Mouse (Mus musculus): ENCODE measurements around the gene Rai1. TPM values are rescaled to one million over a fixed set of nuclear protein-coding genes. Genes with fewer than 3 reads are reported as not detected.
A peak's percentile ranks its signal among the peaks of the same experiment; 100 is the strongest.

Rai1 gene
- total RNA-seq, 2 experiments from 2014 or later = 5.9 to 58.6 TPM

GRCm38 (mm10) chr11:60208712-60209111 is 103.9 kb downstream of the Rai1 start:
- ATAC-seq (replicated peaks; ENCODE audit: low FRiP score, low TSS enrichment, poor library complexity, severe bottlenecking) = no peak

DNA sequence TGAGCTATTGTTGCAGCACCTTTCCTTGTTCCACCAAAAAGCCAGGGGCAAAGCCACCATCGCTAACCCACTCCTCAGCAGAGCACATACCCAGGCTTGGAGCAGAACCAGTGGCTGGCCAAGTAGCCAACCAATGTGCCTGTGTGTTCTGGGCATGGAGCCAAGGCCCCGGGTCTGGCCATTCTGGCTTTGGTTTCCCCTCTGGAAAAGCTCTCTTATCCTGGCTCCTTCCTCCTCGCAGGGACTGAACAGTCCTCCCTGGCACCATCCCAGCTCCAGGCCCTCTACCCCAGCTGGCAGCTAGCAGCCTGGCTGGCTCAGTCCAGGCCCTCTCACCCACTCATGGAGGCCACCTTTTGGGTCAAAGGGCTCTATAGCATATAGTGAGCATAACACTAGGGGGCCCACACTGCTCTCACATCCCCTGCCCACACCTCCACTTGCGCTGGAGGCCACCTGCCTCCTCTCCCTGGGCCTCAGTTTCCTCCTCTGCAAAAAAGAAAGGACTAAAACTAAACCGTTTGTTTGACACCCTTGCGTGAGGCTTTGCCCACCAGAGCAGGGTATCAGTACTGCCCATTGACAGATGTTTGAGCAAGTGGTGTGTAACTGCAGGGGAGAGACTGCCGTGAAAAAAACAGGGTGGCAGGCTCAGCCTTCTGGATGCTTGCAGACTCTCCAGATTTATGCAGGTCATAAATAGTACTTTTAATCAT is 104.6 kb downstream of the Rai1 start:
- ATAC-seq (replicated peaks; ENCODE audit: low FRiP score, low TSS enrichment, poor library complexity, severe bottlenecking) = no peak

- no peak for ATAC-seq (replicated peaks; ENCODE audit: low FRiP score, low TSS enrichment, poor library complexity, severe bottlenecking)
Observed at GRCm38 (mm10) chr11:60209933-60210249, 105.1 kb downstream of the Rai1 start.

DNA sequence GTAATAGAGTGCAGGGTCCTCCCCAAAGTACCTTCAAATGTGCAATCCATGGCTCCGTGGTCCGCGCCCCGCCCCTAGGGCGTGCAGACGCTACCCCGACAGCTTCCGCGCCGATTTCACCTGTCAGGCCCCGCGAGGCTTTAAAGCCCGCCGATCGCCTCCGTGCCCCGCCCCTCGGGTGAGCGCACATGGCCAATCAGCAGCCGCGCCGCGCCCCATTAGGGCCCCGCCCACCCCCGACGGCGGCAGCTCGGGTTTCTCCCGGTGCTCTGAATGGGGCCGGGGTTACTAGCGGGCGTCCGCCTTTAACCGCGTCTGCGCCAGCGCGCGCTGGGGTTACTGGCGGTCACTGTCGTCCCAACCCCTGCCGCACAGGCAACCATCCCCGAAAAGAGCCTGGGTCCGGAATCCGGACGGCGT is 105.5 kb downstream of the Rai1 start:
- peak; percentile 83 for ATAC-seq (replicated peaks; ENCODE audit: low FRiP score, low TSS enrichment, poor library complexity, severe bottlenecking)

DNA sequence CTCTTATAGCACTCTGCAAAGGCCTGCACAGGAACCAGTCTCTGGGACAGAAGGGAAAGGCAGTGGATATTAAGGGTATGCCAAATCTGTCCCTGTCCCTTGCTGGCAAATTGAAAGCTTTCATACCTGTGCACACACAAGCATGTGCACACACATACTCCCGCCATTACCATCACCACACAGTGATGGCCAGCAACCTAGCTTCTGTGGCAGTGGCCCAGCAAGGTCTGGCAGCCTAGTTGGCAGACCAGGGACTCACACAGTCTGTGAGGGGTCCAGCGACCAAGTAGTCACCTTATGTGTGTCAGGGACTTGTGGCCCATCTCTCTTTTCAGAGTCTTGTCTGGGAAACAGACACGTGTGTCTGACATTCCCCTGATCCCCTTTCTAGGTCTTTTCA is 106.3 kb downstream of the Rai1 start:
- ATAC-seq (replicated peaks; ENCODE audit: low FRiP score, low TSS enrichment, poor library complexity, severe bottlenecking) = no peak

DNA sequence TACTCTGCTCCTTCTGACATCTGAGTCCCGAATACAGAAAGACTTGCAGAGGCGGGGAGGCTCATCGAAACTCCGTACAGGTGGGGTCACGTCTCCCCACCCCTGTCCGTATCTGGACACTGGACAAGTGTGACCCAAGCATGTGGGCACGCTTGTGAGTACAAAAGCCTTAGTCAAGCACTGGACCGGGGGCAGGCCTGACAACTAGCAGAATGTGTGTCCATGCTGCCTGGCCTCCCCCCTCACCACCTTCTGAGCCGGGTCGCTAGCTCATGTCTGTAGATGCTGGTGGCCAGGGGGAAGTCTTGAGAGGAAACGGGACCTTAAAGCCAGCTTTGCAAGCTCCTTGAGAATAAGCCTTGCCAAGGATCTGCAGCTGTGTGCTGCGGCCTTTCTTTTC is 106.9 kb downstream of the Rai1 start:
- ATAC-seq (replicated peaks; ENCODE audit: low FRiP score, low TSS enrichment, poor library complexity, severe bottlenecking) = no peak

GRCm38 (mm10) chr11:60213266-60213665 is 108.5 kb downstream of the Rai1 start:
- ATAC-seq (replicated peaks; ENCODE audit: low FRiP score, low TSS enrichment, poor library complexity, severe bottlenecking) = no peak

DNA sequence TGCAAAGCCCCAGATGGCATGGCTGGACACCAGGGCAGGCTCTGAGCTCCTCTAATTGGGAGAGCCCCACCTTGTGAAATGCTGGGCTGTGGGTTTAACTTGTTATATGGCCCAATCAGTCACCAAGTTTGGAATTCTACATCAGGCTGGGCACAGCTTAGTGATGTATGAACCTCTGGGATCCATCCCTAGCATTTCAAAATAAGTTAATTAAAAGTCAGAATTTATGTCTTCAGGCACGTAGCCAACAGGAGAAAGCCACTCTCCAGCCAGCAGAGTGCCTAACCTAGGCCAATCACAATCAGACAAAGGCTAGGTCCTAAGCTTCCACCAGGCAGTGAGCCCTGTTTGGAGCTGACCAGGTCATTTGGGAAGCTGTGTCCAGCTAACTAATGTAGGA is 111.9 kb downstream of the Rai1 start:
- ATAC-seq (replicated peaks; ENCODE audit: low FRiP score, low TSS enrichment, poor library complexity, severe bottlenecking) = no peak

- peak; percentile 51 for ATAC-seq (replicated peaks; ENCODE audit: low FRiP score, low TSS enrichment, poor library complexity, severe bottlenecking)
Observed at GRCm38 (mm10) chr11:60217467-60217866, 112.7 kb downstream of the Rai1 start.

GRCm38 (mm10) chr11:60219609-60220008 is 114.8 kb downstream of the Rai1 start:
- no peak for ATAC-seq (replicated peaks; ENCODE audit: low FRiP score, low TSS enrichment, poor library complexity, severe bottlenecking)

GRCm38 (mm10) chr11:60220291-60220804 is 115.5 kb downstream of the Rai1 start:
- ATAC-seq (replicated peaks; ENCODE audit: low FRiP score, low TSS enrichment, poor library complexity, severe bottlenecking) = peak; percentile 65

- no peak for ATAC-seq (replicated peaks; ENCODE audit: low FRiP score, low TSS enrichment, poor library complexity, severe bottlenecking)
Observed at GRCm38 (mm10) chr11:60221425-60221824, 116.6 kb downstream of the Rai1 start.

- ATAC-seq (replicated peaks; ENCODE audit: low FRiP score, low TSS enrichment, poor library complexity, severe bottlenecking) = no peak
Observed at GRCm38 (mm10) chr11:60222085-60222468, 117.3 kb downstream of the Rai1 start.

GRCm38 (mm10) chr11:60222469-60223236 is 117.8 kb downstream of the Rai1 start, which contains the start of gene Srebf1:
Gene Srebf1, minus strand, starts transcription at chr11:60222581.
- ATAC-seq (replicated peaks; ENCODE audit: low FRiP score, low TSS enrichment, poor library complexity, severe bottlenecking) = peak; percentile 76

DNA sequence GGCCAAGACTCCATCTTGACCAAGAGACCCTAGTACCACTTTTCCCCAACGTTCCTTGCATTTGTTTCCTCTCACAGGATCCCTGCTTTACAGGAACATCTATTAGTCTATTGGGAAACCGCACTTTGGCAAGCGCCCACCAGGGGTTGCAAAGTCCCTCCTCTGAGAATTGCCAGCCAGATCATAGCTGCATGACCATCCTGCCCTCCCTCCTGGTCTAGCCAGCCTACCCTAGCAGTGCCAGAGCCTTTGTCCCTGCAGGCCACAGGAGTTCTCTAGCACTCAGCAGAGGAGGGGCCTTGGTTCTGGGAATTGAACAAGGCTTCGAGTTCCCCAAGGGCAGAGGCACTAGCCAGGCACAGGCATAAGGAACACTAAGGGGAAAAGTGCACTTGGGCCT is 119.9 kb downstream of the Rai1 start:
- no peak for ATAC-seq (replicated peaks; ENCODE audit: low FRiP score, low TSS enrichment, poor library complexity, severe bottlenecking)

DNA sequence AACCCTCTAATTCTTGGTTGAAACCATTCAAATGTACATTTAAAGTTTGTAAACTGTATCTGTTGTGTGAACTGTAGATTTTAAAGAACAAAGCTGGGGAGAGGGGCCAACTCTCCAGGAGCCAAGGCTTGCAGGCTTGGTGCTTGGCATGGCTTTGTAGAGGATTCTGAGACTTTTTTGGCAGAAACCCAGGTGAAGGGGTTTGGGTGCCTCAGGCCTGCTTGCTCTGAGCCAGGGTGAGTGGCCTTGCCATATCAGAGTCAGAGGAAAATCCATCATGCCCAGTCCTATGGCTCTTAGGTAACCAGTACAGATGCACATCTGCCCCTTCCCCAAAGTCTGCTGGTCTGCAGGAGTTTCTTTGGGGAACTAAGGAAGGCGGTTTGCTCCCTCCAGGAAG is 121.1 kb downstream of the Rai1 start:
- no peak for ATAC-seq (replicated peaks; ENCODE audit: low FRiP score, low TSS enrichment, poor library complexity, severe bottlenecking)

GRCm38 (mm10) chr11:60228525-60228924 is 123.7 kb downstream of the Rai1 start:
- no peak for ATAC-seq (replicated peaks; ENCODE audit: low FRiP score, low TSS enrichment, poor library complexity, severe bottlenecking)

GRCm38 (mm10) chr11:60229821-60230220 is 125.0 kb downstream of the Rai1 start:
- no peak for ATAC-seq (replicated peaks; ENCODE audit: low FRiP score, low TSS enrichment, poor library complexity, severe bottlenecking)

GRCm38 (mm10) chr11:60230512-60230911 is 125.7 kb downstream of the Rai1 start:
- no peak for ATAC-seq (replicated peaks; ENCODE audit: low FRiP score, low TSS enrichment, poor library complexity, severe bottlenecking)

DNA sequence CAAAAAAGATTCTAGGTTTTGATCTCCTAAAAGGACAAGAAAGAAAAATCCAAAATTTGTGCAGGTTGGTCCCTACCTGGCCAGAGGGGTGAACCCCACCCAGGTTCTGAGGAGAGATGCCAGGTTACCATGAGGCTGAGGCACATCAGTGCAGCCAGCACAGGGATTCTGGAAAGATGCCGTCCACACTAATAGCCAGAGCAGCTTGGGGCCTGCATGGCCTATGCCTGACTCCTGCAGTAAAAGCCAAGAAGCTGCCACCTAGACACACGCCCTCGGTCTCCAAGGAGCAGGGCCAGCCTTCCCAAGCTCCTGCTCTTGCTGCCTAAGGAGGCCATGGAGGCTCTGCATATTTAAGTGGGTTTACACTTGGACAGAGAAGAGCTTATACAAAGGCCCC is 126.5 kb downstream of the Rai1 start:
- no peak for ATAC-seq (replicated peaks; ENCODE audit: low FRiP score, low TSS enrichment, poor library complexity, severe bottlenecking)

- no peak for ATAC-seq (replicated peaks; ENCODE audit: low FRiP score, low TSS enrichment, poor library complexity, severe bottlenecking)
Observed at GRCm38 (mm10) chr11:60231951-60232350, 127.1 kb downstream of the Rai1 start.

Data from megakaryocyte-erythroid progenitor cell, adult 5-6 weeks (primary cell).